Mouse (Mus musculus) thymus, postnatal 0 days (tissue): ENCODE data around the gene Pbp2. TPM values are rescaled to one million over a fixed set of nuclear protein-coding genes. Genes with fewer than 3 reads are reported as not detected.

Experiments used
- DNase-seq: peaks from one replicate; pipeline ENCODE4 v3.0.0-alpha.2; 2015; ENCODE audit warnings: low spot score
- polyA plus RNA-seq: library from polyadenylated mRNA; unstranded; fragments of >200 nt; fragmentation: Nextera tagmentation; extraction: Ambion mirVana; gene quantifications from 2 replicates; pipeline ENCODE4 v1.2.1, GENCODE M21; 2015

Pbp2 gene
- polyA plus RNA-seq, 1 experiment from 2014 or later = not detected

DNA sequence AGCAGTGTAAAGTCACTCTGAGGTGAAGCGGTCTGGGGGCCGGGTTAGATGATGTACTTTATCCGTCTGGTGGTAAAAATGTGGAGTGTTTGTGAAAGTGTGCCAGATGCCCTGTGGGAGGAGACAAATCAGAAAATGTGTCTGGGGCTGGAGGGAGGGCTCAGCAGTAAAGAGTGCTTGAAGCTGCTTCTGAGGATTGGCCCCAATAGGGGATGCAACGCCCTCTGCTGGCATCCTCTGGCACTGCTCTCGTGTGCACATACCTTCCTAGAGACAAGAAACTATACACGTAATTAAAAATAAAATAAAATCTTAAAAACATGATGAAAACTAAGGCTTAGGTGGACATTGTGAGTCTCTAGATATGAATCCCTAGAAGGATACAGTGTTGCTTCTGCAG lies 49.8 kb downstream of the Pbp2 start:
- no peak for DNase-seq

Other genes starting within 250 kb of the Pbp2 start
- 3.7 and 4.6 TPM in 2 replicates for gene Gprc5a, start 244.8 kb downstream of the Pbp2 start, polyA plus RNA-seq
- gene Gprc5d, start 192.1 kb downstream of the Pbp2 start, polyA plus RNA-seq = 0.10 and 0.24 TPM in 2 replicates
- gene Fam234b, start 112.4 kb downstream of the Pbp2 start, polyA plus RNA-seq = 34.0 and 35.4 TPM in 2 replicates
- 22.8 and 25.0 TPM in 2 replicates for gene Hebp1, start 112.4 kb downstream of the Pbp2 start, polyA plus RNA-seq
- 0.64 and 0.66 TPM in 2 replicates for gene Gsg1, start 56.1 kb downstream of the Pbp2 start, polyA plus RNA-seq
- 10.4 and 12.8 TPM in 2 replicates for gene Emp1, start 52.1 kb upstream of the Pbp2 start, polyA plus RNA-seq